Mouse (Mus musculus) adrenal gland, postnatal 36 days (tissue): ENCODE measurements around the gene Tspan5. TPM values are rescaled to one million over a fixed set of nuclear protein-coding genes. Genes with fewer than 3 reads are reported as not detected.

Source experiments
- DNase-seq, 2 experiments: peaks; one replicate each; pipeline ENCODE4 v3.0.0; 2021; ENCODE audit warnings: mixed read lengths in 1 of 2
- total RNA-seq, 2 experiments: library from RNA; stranded (reverse); gene quantifications; 2 replicates each; pipeline ENCODE4 v1.2.3; 2021

Tspan5 gene
- total RNA-seq, 2 experiments from 2014 or later: 54.6 to 82.7 TPM

- DNase-seq: peak in 1 of 2 experiments; percentile 23
Observed at GRCm38 (mm10) chr3:138770650-138771331, 28.8 kb downstream of the Tspan5 start.

GRCm38 (mm10) chr3:138771549-138772333, 29.7 kb downstream of the Tspan5 start:
- peak; percentile 37 to 56 for DNase-seq

GRCm38 (mm10) chr3:138773871-138774606, 32.0 kb downstream of the Tspan5 start:
- no peak for DNase-seq

GRCm38 (mm10) chr3:138774607-138774943, 32.6 kb downstream of the Tspan5 start:
- no peak for DNase-seq

- no peak for DNase-seq
Observed at GRCm38 (mm10) chr3:138775926-138776715, 34.1 kb downstream of the Tspan5 start.

- DNase-seq: no peak
Observed at GRCm38 (mm10) chr3:138781492-138781891, 39.5 kb downstream of the Tspan5 start.

- DNase-seq: no peak
Observed at GRCm38 (mm10) chr3:138783859-138784640, 42.1 kb downstream of the Tspan5 start.

GRCm38 (mm10) chr3:138784641-138785025, 42.6 kb downstream of the Tspan5 start:
- DNase-seq: no peak

GRCm38 (mm10) chr3:138787758-138788488, 45.9 kb downstream of the Tspan5 start:
- no peak for DNase-seq

GRCm38 (mm10) chr3:138788489-138788850, 46.5 kb downstream of the Tspan5 start:
- no peak for DNase-seq

- DNase-seq: no peak
Observed at GRCm38 (mm10) chr3:138789275-138789674, 47.3 kb downstream of the Tspan5 start.

GRCm38 (mm10) chr3:138794533-138794932, 52.5 kb downstream of the Tspan5 start:
- DNase-seq: no peak

- DNase-seq: no peak
Observed at GRCm38 (mm10) chr3:138795951-138796350, 54.0 kb downstream of the Tspan5 start.

- DNase-seq: no peak
Observed at GRCm38 (mm10) chr3:138796583-138796982, 54.6 kb downstream of the Tspan5 start.

- DNase-seq: no peak
Observed at GRCm38 (mm10) chr3:138800664-138801411, 58.8 kb downstream of the Tspan5 start.

- DNase-seq: no peak
Observed at GRCm38 (mm10) chr3:138801661-138802060, 59.7 kb downstream of the Tspan5 start.

- no peak for DNase-seq
Observed at GRCm38 (mm10) chr3:138802722-138803443, 60.9 kb downstream of the Tspan5 start.

GRCm38 (mm10) chr3:138803444-138804085, 61.6 kb downstream of the Tspan5 start:
- DNase-seq: no peak
